Comparison of ENCODE assay signal across 8 mouse cellular contexts in genomic region chr1:193255488-193256288, GRCm38 (mm10). TPM values are rescaled to one million over a fixed set of nuclear protein-coding genes. Genes with fewer than 3 reads are reported as not detected.
DNase-seq lines count a peak whose midpoint lies in the region; ATAC-seq and TF ChIP-seq lines count a peak whose summit lies in the region.

No protein-coding gene starts in this region.

- no peaks in the 10 kb centered on the region for H3K27me3 ChIP-seq in kidney, adult 2 months (replicated peaks; ENCODE audit: control insufficient read depth, insufficient read depth, low read length)
- no peaks in the 10 kb centered on the region for H3K27me3 ChIP-seq in limb, embryonic 14.5 days (ENCODE audit: control insufficient read depth, insufficient read depth, low read length)
- H3K27me3 ChIP-seq in midbrain, postnatal 0 days (ENCODE audit: insufficient read depth, low read length) = no peaks in the 10 kb centered on the region

- no peaks in the 10 kb centered on the region for H3K36me3 ChIP-seq in kidney, adult 2 months (ENCODE audit: control insufficient read depth, insufficient read depth, low read length)
- H3K36me3 ChIP-seq in limb, embryonic 14.5 days (ENCODE audit: control insufficient read depth, insufficient read depth, low read length) = no peaks in the 10 kb centered on the region
- no peaks in the 10 kb centered on the region for H3K36me3 ChIP-seq in midbrain, postnatal 0 days (ENCODE audit: insufficient read depth, low read length)

- DNase-seq in ovary, postnatal 36 days (ENCODE audit: low spot score) = peak; percentile 60
- DNase-seq in ovary, postnatal 10 days (ENCODE audit: low spot score) = no peak
- peak; percentile 82 for DNase-seq in kidney, adult 2 months
- DNase-seq in limb, embryonic 14.5 days (ENCODE audit: low spot score) = peak; percentile 34
- peak; percentile 76 for DNase-seq in midbrain, postnatal 0 days (ENCODE audit: low spot score)
- peak; percentile 64 for DNase-seq in thymus, postnatal 0 days (ENCODE audit: low spot score)

- no peak overlapping the region for H3K27ac ChIP-seq in kidney, adult 2 months (ENCODE audit: insufficient read depth, low read depth, low read length)
- H3K27ac ChIP-seq in limb, embryonic 14.5 days (replicated peaks; ENCODE audit: low read depth, low read length) = no peak overlapping the region
- no peak overlapping the region for H3K27ac ChIP-seq in midbrain, postnatal 0 days (ENCODE audit: low read depth, low read length)

- 32% methylated on average over 3 of the region's 3 CpGs for WGBS in kidney, adult 2 months
- WGBS in limb, embryonic 14.5 days = 31% methylated on average over 3 of the region's 3 CpGs
- 32% methylated on average over 3 of the region's 3 CpGs for WGBS in midbrain, postnatal 0 days

- H3K4me3 ChIP-seq in kidney, adult 2 months (ENCODE audit: insufficient read depth, low read depth, low read length) = no peak overlapping the region
- no peak overlapping the region for H3K4me3 ChIP-seq in limb, embryonic 14.5 days (replicated peaks; ENCODE audit: low read length)
- no peak overlapping the region for H3K4me3 ChIP-seq in midbrain, postnatal 0 days (ENCODE audit: low read depth, low read length)

- TF ChIP-seq POLR2A in kidney, adult 2 months (IDR thresholded peaks at IDR 0.05; ENCODE audit: low read depth, low read length) = no peak
- no peak for TF ChIP-seq POLR2A in limb, embryonic 14.5 days (IDR thresholded peaks at IDR 0.05; ENCODE audit: borderline replicate concordance, extremely low read depth, insufficient read depth, insufficient read length)

- ATAC-seq in common myeloid progenitor, adult 5-6 weeks (replicated peaks; ENCODE audit: low read depth, poor library complexity, severe bottlenecking) = peak; percentile 66
- peak; percentile 50 for ATAC-seq in granulocyte monocyte progenitor cell, adult 5-6 weeks (replicated peaks; ENCODE audit: poor library complexity, severe bottlenecking)
- no peak for ATAC-seq in limb, embryonic 14.5 days (ENCODE audit: low FRiP score, low read depth)
- peak; percentile 31; the same call in 1 of the 2 replicates for ATAC-seq in midbrain, postnatal 0 days (ENCODE audit: low FRiP score)

- no peaks in the 10 kb centered on the region for H3K9me3 ChIP-seq in limb, embryonic 14.5 days (ENCODE audit: control insufficient read depth, low read length)
- H3K9me3 ChIP-seq in midbrain, postnatal 0 days (ENCODE audit: low read length) = no peaks in the 10 kb centered on the region

- TF ChIP-seq CTCF in kidney, adult 2 months (conservative IDR thresholded peaks at IDR 0.05; ENCODE audit: insufficient read depth, insufficient read length, low read depth, low read length) = 0 out of 2 replicates have a peak, but pooled peaks have one; percentile 19
- peak; percentile 81 for TF ChIP-seq CTCF in midbrain, postnatal 0 days (IDR thresholded peaks at IDR 0.05)

- peaks cover 13% of the 10 kb centered on the region; the same call in 1 of the 2 replicates for H3K4me1 ChIP-seq in kidney, adult 2 months (ENCODE audit: control insufficient read depth, insufficient read depth, low read length)
- peaks cover 7% of the 10 kb centered on the region for H3K4me1 ChIP-seq in limb, embryonic 14.5 days (ENCODE audit: control insufficient read depth, insufficient read depth, low read length)
- H3K4me1 ChIP-seq in midbrain, postnatal 0 days (ENCODE audit: insufficient read depth, low read length) = no peaks in the 10 kb centered on the region

- H3K9ac ChIP-seq in limb, embryonic 14.5 days (ENCODE audit: low read depth, low read length, severe bottlenecking) = no peak overlapping the region
- H3K9ac ChIP-seq in midbrain, postnatal 0 days (replicated peaks; ENCODE audit: low read length, poor library complexity, severe bottlenecking) = no peak overlapping the region

- no peak overlapping the region for H3K4me2 ChIP-seq in limb, embryonic 14.5 days (replicated peaks; ENCODE audit: low read depth, low read length, severe bottlenecking)
- no peak overlapping the region for H3K4me2 ChIP-seq in midbrain, postnatal 0 days (ENCODE audit: low read depth, low read length, poor library complexity, severe bottlenecking)

RNA-seq across cellular contexts. Expression of gene Hsd11b1, which starts 8.2 kb away (rescaled TPM):
- 1.4 TPM in 1 of 2 replicates, not detected in the other for total RNA-seq in common myeloid progenitor, adult 5-6 weeks (2017)
- total RNA-seq in granulocyte monocyte progenitor cell, adult 5-6 weeks (2014; fragmentation: Nextera tagmentation) = 19.3 and 43.7 TPM in 2 replicates
- 27.4 and 31.4 TPM in 2 replicates for total RNA-seq in granulocyte monocyte progenitor cell, adult 5-6 weeks (2017)
- 125 and 136 TPM in 2 replicates for polyA plus RNA-seq in kidney, adult 2 months (2012; rRNA removed)
- 1.2 and 1.6 TPM in 2 replicates for polyA plus RNA-seq in limb, embryonic 14.5 days (2012; rRNA removed)
- 1.2 and 1.6 TPM in 2 replicates for polyA plus RNA-seq in limb, embryonic 14.5 days (2014; fragmentation: Nextera tagmentation; extraction: Ambion mirVana)
- 2.7 and 3.0 TPM in 2 replicates for total RNA-seq in midbrain, postnatal 0 days (2014; rRNA removed)
- polyA plus RNA-seq in midbrain, postnatal 0 days (2015; fragmentation: Nextera tagmentation; extraction: Ambion mirVana) = 2.8 and 3.4 TPM in 2 replicates
- 43.6 and 49.4 TPM in 2 replicates for polyA plus RNA-seq in thymus, postnatal 0 days (2015; fragmentation: Nextera tagmentation; extraction: Ambion mirVana)

RNA-seq across cellular contexts. Expression of gene G0s2, which starts 17.3 kb away (rescaled TPM):
- 0.29 and 3.4 TPM in 2 replicates for total RNA-seq in common myeloid progenitor, adult 5-6 weeks (2017)
- total RNA-seq in granulocyte monocyte progenitor cell, adult 5-6 weeks (2014; fragmentation: Nextera tagmentation) = 1.8 and 2.3 TPM in 2 replicates
- 7.5 and 20.4 TPM in 2 replicates for total RNA-seq in granulocyte monocyte progenitor cell, adult 5-6 weeks (2017)
- polyA plus RNA-seq in kidney, adult 2 months (2012; rRNA removed) = 175 and 201 TPM in 2 replicates
- 36.9 and 44.7 TPM in 2 replicates for polyA plus RNA-seq in limb, embryonic 14.5 days (2012; rRNA removed)
- polyA plus RNA-seq in limb, embryonic 14.5 days (2014; fragmentation: Nextera tagmentation; extraction: Ambion mirVana) = 27.0 and 31.7 TPM in 2 replicates
- 5.3 and 8.6 TPM in 2 replicates for total RNA-seq in midbrain, postnatal 0 days (2014; rRNA removed)
- polyA plus RNA-seq in midbrain, postnatal 0 days (2015; fragmentation: Nextera tagmentation; extraction: Ambion mirVana) = 5.8 and 6.5 TPM in 2 replicates
- polyA plus RNA-seq in thymus, postnatal 0 days (2015; fragmentation: Nextera tagmentation; extraction: Ambion mirVana) = 19.9 and 21.3 TPM in 2 replicates

RNA-seq across cellular contexts. Expression of gene Lamb3, which starts 48.2 kb away (rescaled TPM):
- 0.39 and 2.1 TPM in 2 replicates for total RNA-seq in common myeloid progenitor, adult 5-6 weeks (2017)
- total RNA-seq in granulocyte monocyte progenitor cell, adult 5-6 weeks (2014; fragmentation: Nextera tagmentation) = 6.7 and 8.8 TPM in 2 replicates
- total RNA-seq in granulocyte monocyte progenitor cell, adult 5-6 weeks (2017) = 2.9 and 3.2 TPM in 2 replicates
- 2.7 and 4.8 TPM in 2 replicates for polyA plus RNA-seq in kidney, adult 2 months (2012; rRNA removed)
- polyA plus RNA-seq in limb, embryonic 14.5 days (2012; rRNA removed) = 3.6 and 4.0 TPM in 2 replicates
- 3.5 and 4.6 TPM in 2 replicates for polyA plus RNA-seq in limb, embryonic 14.5 days (2014; fragmentation: Nextera tagmentation; extraction: Ambion mirVana)
- 0.66 and 0.82 TPM in 2 replicates for total RNA-seq in midbrain, postnatal 0 days (2014; rRNA removed)
- polyA plus RNA-seq in midbrain, postnatal 0 days (2015; fragmentation: Nextera tagmentation; extraction: Ambion mirVana) = 1.1 and 1.4 TPM in 2 replicates
- polyA plus RNA-seq in thymus, postnatal 0 days (2015; fragmentation: Nextera tagmentation; extraction: Ambion mirVana) = 21.1 and 22.2 TPM in 2 replicates

RNA-seq across cellular contexts. Expression of gene Traf3ip3, which starts 54.2 kb away (rescaled TPM):
- total RNA-seq in common myeloid progenitor, adult 5-6 weeks (2017) = 36.7 and 65.1 TPM in 2 replicates
- 77.4 and 94.9 TPM in 2 replicates for total RNA-seq in granulocyte monocyte progenitor cell, adult 5-6 weeks (2014; fragmentation: Nextera tagmentation)
- 61.3 and 96.4 TPM in 2 replicates for total RNA-seq in granulocyte monocyte progenitor cell, adult 5-6 weeks (2017)
- polyA plus RNA-seq in kidney, adult 2 months (2012; rRNA removed) = 0.52 and 3.2 TPM in 2 replicates
- polyA plus RNA-seq in limb, embryonic 14.5 days (2012; rRNA removed) = 9.7 and 18.8 TPM in 2 replicates
- polyA plus RNA-seq in limb, embryonic 14.5 days (2014; fragmentation: Nextera tagmentation; extraction: Ambion mirVana) = 17.6 and 22.6 TPM in 2 replicates
- 2.4 and 2.7 TPM in 2 replicates for total RNA-seq in midbrain, postnatal 0 days (2014; rRNA removed)
- polyA plus RNA-seq in midbrain, postnatal 0 days (2015; fragmentation: Nextera tagmentation; extraction: Ambion mirVana) = 1.3 and 1.9 TPM in 2 replicates
- polyA plus RNA-seq in thymus, postnatal 0 days (2015; fragmentation: Nextera tagmentation; extraction: Ambion mirVana) = 193 and 196 TPM in 2 replicates

Comparison
In these comparisons a context has a peak if more than half of its experiments do, and no peak if none do; other contexts are left out.
1. RNA of gene Hsd11b1, which starts 8.2 kb away (polyA plus RNA-seq): 125 to 136 TPM in kidney, adult 2 months and 43.6 to 49.4 TPM in thymus, postnatal 0 days; 2.8 to 3.4 TPM in midbrain, postnatal 0 days and 1.2 to 1.6 TPM in limb, embryonic 14.5 days; every median in the first group is over 10 times any median in the second.